In the genomic region with DNA sequence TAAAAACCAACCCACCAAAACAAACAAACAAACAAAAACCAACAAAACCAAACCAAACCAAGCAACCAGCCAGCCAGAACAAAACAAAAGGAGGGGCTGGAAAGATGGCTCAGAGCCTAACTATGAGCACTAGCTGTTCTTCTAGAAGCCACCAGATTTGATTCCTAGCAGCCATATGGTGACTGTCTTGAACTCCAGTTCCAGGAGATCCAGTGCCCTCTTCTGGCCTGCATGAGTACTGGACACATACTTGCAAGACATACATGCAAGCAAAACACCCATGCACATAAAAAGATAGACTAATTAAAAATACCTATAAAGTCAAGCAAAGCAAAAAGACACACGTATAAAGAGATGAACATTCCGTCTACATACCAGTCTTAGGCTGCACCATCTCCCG, we compare ENCODE assay signal across 8 mouse cellular contexts. TPM values are rescaled to one million over a fixed set of nuclear protein-coding genes. Genes with fewer than 3 reads are reported as not detected.
A peak's percentile ranks its signal among the peaks of the same experiment; 100 is the strongest.
DNase-seq lines count a peak whose midpoint lies in the region; ATAC-seq and TF ChIP-seq lines count a peak whose summit lies in the region.

No protein-coding gene starts in this region.

- CTCF ChIA-PET in Patski (lab: Charles Lee), result interaction anchor here (1.2 to 2.0 kb wide), 5 partner anchors 32 to 89 kb away, joined by 3 to 8 read pairs (median 6); no protein-coding TSS in a partner anchor

- H3K27me3 ChIP-seq in Patski, result no peaks in the 10 kb centered on the region

- DNase-seq in heart, postnatal 10 days, result peak; percentile 21 to 42
- DNase-seq in heart, adult 9 months (ENCODE audit: low spot score in 2 of 2), result no peak
- DNase-seq in 416B (ENCODE audit: low read depth) (peak; percentile 83), Patski (ENCODE audit: low read depth, low spot score) (peak; percentile 19)
- DNase-seq in kidney, postnatal 14 days, result peak; percentile 39
- DNase-seq in thymus, postnatal 14 days, result peak; percentile 48
- DNase-seq in urinary bladder, adult 2 months (ENCODE audit: low spot score), result no peak
- DNase-seq in cerebellum, adult 9-11 months, result no peak

- in situ Hi-C loops in Patski (cut with MboI; ENCODE audit: low pct_unique_long_range_greater_than_20kb), result no loop called here

- intact Hi-C loops in heart, postnatal 10 days (cut with DNase I), result loop anchor here (1.0 to 5.0 kb wide), 2 partner anchors 70 to 90 kb away; no protein-coding TSS in a partner anchor

- peak; percentile 47 for ATAC-seq in Patski

- TF ChIP-seq CTCF in Patski (IDR thresholded peaks at IDR 0.05), result peak; percentile 86

- POLR2A ChIA-PET in Patski (lab: Charles Lee), result no interaction called here

RNA-seq across cellular contexts. Expression of a gene that starts 43.7 kb away (rescaled TPM):
- total RNA-seq in heart, postnatal 10 days (2021), result 10 to 100 TPM; 13.1 to 13.6 TPM
- polyA plus RNA-seq in Patski (2021), result 56.0 TPM
- 2.1 and 2.4 TPM in 2 replicates for polyA plus RNA-seq in urinary bladder, adult 2 months (2012; rRNA removed)

RNA-seq across cellular contexts. Expression of a gene that starts 46.1 kb away (rescaled TPM):
- total RNA-seq in heart, postnatal 10 days (2021), result 10 to 100 TPM; 40.0 to 40.9 TPM
- 69.0 TPM for polyA plus RNA-seq in Patski (2021)
- 34.4 and 39.6 TPM in 2 replicates for polyA plus RNA-seq in urinary bladder, adult 2 months (2012; rRNA removed)

Comparison
In these comparisons a context has a peak if more than half of its experiments do, and no peak if none do; other contexts are left out.
1. DNase-seq: peak in heart, postnatal 10 days (2 of 2), 416B (single experiment), Patski (single experiment), kidney, postnatal 14 days (single experiment) and thymus, postnatal 14 days (single experiment); none in heart, adult 9 months (0 of 2), urinary bladder, adult 2 months (single experiment) and cerebellum, adult 9-11 months (single experiment).
2. RNA of a gene that starts 43.7 kb away (polyA plus RNA-seq): 56.0 TPM in Patski (single experiment); 2.1 to 2.4 TPM in urinary bladder, adult 2 months; every median in the first group is over 10 times any median in the second.